Mouse (Mus musculus) limb, embryonic 11.5 days (tissue): ENCODE results near the gene Ang. TPM values are rescaled to one million over a fixed set of nuclear protein-coding genes. Genes with fewer than 3 reads are reported as not detected.

Source experiments
- ATAC-seq: fragments of 200-750 bp; cut with Nextera tagmentation; 2 replicates; pipeline ENCODE4 v1.8.0; 2017; ENCODE audit warnings: low read depth; ENCODE audit not compliant: insufficient number of reproducible peaks, low FRiP score, low TSS enrichment
- DNase-seq: peaks from one replicate; pipeline ENCODE4 v3.0.0-alpha.2; 2015; ENCODE audit warnings: low spot score
- H3K27ac ChIP-seq: fragments of 300-500 bp; sonication (generic); replicated peaks from 2 replicates; pipeline ENCODE4 v1.5.1; 2014; ENCODE audit warnings: low read depth, mild to moderate bottlenecking, low read length
- H3K27me3 ChIP-seq: fragments of 300-500 bp; sonication (generic); 2 replicates; pipeline ENCODE4 v1.6.1; 2014; ENCODE audit warnings: mild to moderate bottlenecking, low read length, mixed read lengths; ENCODE audit not compliant: control insufficient read depth, insufficient read depth
- H3K36me3 ChIP-seq: fragments of 300-500 bp; sonication (generic); 2 replicates; pipeline ENCODE4 v1.6.1; 2014; ENCODE audit warnings: mild to moderate bottlenecking, low read length, moderate library complexity, mixed read lengths; ENCODE audit not compliant: control insufficient read depth, insufficient read depth
- H3K4me1 ChIP-seq: fragments of 300-500 bp; sonication (generic); 2 replicates; pipeline ENCODE4 v1.6.1; 2014; ENCODE audit warnings: low read length, mixed read lengths; ENCODE audit not compliant: control insufficient read depth, insufficient read depth
- H3K4me2 ChIP-seq: fragments of 300-500 bp; sonication (generic); 2 replicates; pipeline ENCODE4 v1.6.1; 2014; ENCODE audit warnings: low read depth, mild to moderate bottlenecking, moderate library complexity; ENCODE audit not compliant: severe bottlenecking
- H3K4me3 ChIP-seq: fragments of 300-500 bp; sonication (generic); 2 replicates; pipeline ENCODE4 v1.5.1; 2014; ENCODE audit warnings: low read depth, low read length
- H3K9ac ChIP-seq: fragments of 300-500 bp; sonication (generic); 2 replicates; pipeline ENCODE4 v1.6.1; 2014; ENCODE audit warnings: mild to moderate bottlenecking, low read length
- H3K9me3 ChIP-seq: fragments of 300-500 bp; sonication (generic); 2 replicates; pipeline ENCODE4 v1.6.1; 2016; ENCODE audit warnings: low read length; ENCODE audit not compliant: control insufficient read depth
- WGBS: fragments of 180-500 bp; shearing (Covaris S2); extraction: QIAGEN DNeasy Blood & Tissue Kit; methylation state at CpG from one replicate; pipeline ENCODE4 v1.1.7; 2014; 5-methylcytosine and 5-hydroxymethylcytosine counted together
- polyA plus RNA-seq: library from polyadenylated mRNA; unstranded; fragments of >200 nt; fragmentation: Nextera tagmentation; extraction: Ambion mirVana; gene quantifications from 2 replicates; pipeline ENCODE4 v1.2.1, GENCODE M21; 2014

Ang gene
- polyA plus RNA-seq, 1 experiment from 2014 or later = 2.2 TPM

- H3K36me3 ChIP-seq = no peaks in the 10 kb centered on the region
- WGBS = 96% methylated on average over 4 of the region's 4 CpGs
- H3K4me2 ChIP-seq = no peak overlapping the region
- DNase-seq (no peak), ATAC-seq (no peak)
- no peaks in the 10 kb centered on the region for H3K4me1 ChIP-seq
- no peak overlapping the region for H3K27ac ChIP-seq
- no peaks in the 10 kb centered on the region for H3K27me3 ChIP-seq
- no peak overlapping the region for H3K9ac ChIP-seq
- H3K4me3 ChIP-seq = no peak overlapping the region
- no peaks in the 10 kb centered on the region for H3K9me3 ChIP-seq
These were observed 53.5 kb downstream of the Ang start for GRCm38 (mm10) chr14:51144451-51144850.

- H3K9me3 ChIP-seq = no peaks in the 10 kb centered on the region
- no peaks in the 10 kb centered on the region for H3K27me3 ChIP-seq
- 84% methylated on average over 6 of the region's 6 CpGs for WGBS
- ATAC-seq = no peak
- H3K36me3 ChIP-seq = no peaks in the 10 kb centered on the region
- DNase-seq = no peak
- no peaks in the 10 kb centered on the region for H3K4me1 ChIP-seq
- no peak overlapping the region for H3K9ac ChIP-seq
- no peak overlapping the region for H3K4me2 ChIP-seq
- H3K4me3 ChIP-seq = no peak overlapping the region
- H3K27ac ChIP-seq = no peak overlapping the region
These were observed 54.6 kb downstream of the Ang start for GRCm38 (mm10) chr14:51145521-51145920.

- DNase-seq = no peak
- no peak within 1 kb of the TSS for H3K4me3 ChIP-seq
- H3K36me3 ChIP-seq = no peaks in the 10 kb centered on the region
- no peak within 1 kb of the TSS for H3K4me2 ChIP-seq
- no peak for ATAC-seq
- H3K27ac ChIP-seq = no peak within 1 kb of the TSS
- H3K27me3 ChIP-seq = no peaks in the 10 kb centered on the region
- WGBS = 68% methylated on average over 2 of the region's 2 CpGs
- no peaks in the 10 kb centered on the region for H3K4me1 ChIP-seq
- H3K9me3 ChIP-seq = no peaks in the 10 kb centered on the region
- H3K9ac ChIP-seq = no peak within 1 kb of the TSS
These were observed 55.7 kb downstream of the Ang start, which contains the start of gene Rnase1 for GRCm38 (mm10) chr14:51146685-51147084. Gene Rnase1, minus strand, starts transcription at chr14:51146785.

GRCm38 (mm10) chr14:51148006-51148405 is 57.1 kb downstream of the Ang start:
- ATAC-seq (no peak), DNase-seq (no peak)
- no peaks in the 10 kb centered on the region for H3K36me3 ChIP-seq
- H3K27me3 ChIP-seq = no peaks in the 10 kb centered on the region
- H3K9me3 ChIP-seq = no peaks in the 10 kb centered on the region
- no peak overlapping the region for H3K9ac ChIP-seq
- H3K27ac ChIP-seq = no peak overlapping the region
- WGBS = 65% methylated on average over 3 of the region's 3 CpGs
- H3K4me1 ChIP-seq = no peaks in the 10 kb centered on the region
- H3K4me3 ChIP-seq = no peak overlapping the region
- no peak overlapping the region for H3K4me2 ChIP-seq

- H3K27me3 ChIP-seq = no peaks in the 10 kb centered on the region
- H3K4me3 ChIP-seq = no peak overlapping the region
- H3K27ac ChIP-seq = no peak overlapping the region
- DNase-seq = no peak
- H3K36me3 ChIP-seq = no peaks in the 10 kb centered on the region
- H3K4me1 ChIP-seq = no peaks in the 10 kb centered on the region
- H3K9me3 ChIP-seq = no peaks in the 10 kb centered on the region
- no peak overlapping the region for H3K4me2 ChIP-seq
- ATAC-seq = no peak
- H3K9ac ChIP-seq = no peak overlapping the region
- 28% methylated on average over 5 of the region's 5 CpGs for WGBS
These were observed 58.2 kb downstream of the Ang start for GRCm38 (mm10) chr14:51149164-51149563.

GRCm38 (mm10) chr14:51150206-51150831 is 59.4 kb downstream of the Ang start:
- H3K36me3 ChIP-seq = no peaks in the 10 kb centered on the region
- 89% methylated on average over 3 of the region's 3 CpGs for WGBS
- ATAC-seq (no peak), DNase-seq (no peak)
- no peak overlapping the region for H3K4me2 ChIP-seq
- H3K4me1 ChIP-seq = no peaks in the 10 kb centered on the region
- H3K27me3 ChIP-seq = no peaks in the 10 kb centered on the region
- no peaks in the 10 kb centered on the region for H3K9me3 ChIP-seq
- H3K9ac ChIP-seq = no peak overlapping the region
- no peak overlapping the region for H3K4me3 ChIP-seq
- H3K27ac ChIP-seq = no peak overlapping the region

Other genes with a start within 250 kb of the Ang start
- 5.2 and 6.2 TPM in 2 replicates for gene Tep1, start 220.6 kb upstream of the Ang start, polyA plus RNA-seq
- 0.08 TPM in 1 of 2 replicates, not detected in the other for gene Klhl33, start 193.6 kb upstream of the Ang start, polyA plus RNA-seq
- gene Osgep, start 166.3 kb upstream of the Ang start, polyA plus RNA-seq = 173 and 186 TPM in 2 replicates
- 447 and 466 TPM in 2 replicates for gene Apex1, start 166.2 kb upstream of the Ang start, polyA plus RNA-seq
- gene Pip4p1, start 160.3 kb upstream of the Ang start, polyA plus RNA-seq = 47.3 and 52.8 TPM in 2 replicates
- gene Pnp, start 160.1 kb upstream of the Ang start, polyA plus RNA-seq = 78.4 and 86.1 TPM in 2 replicates
- not detected in 2 replicates for gene Gm49342, start 146.6 kb upstream of the Ang start, polyA plus RNA-seq
- gene Pnp2, start 135.2 kb upstream of the Ang start, polyA plus RNA-seq = 0.34 and 0.84 TPM in 2 replicates
- not detected in 2 replicates for gene Rnase10, start 83.4 kb upstream of the Ang start, polyA plus RNA-seq
- gene Rnase9, start 49.3 kb upstream of the Ang start, polyA plus RNA-seq = not detected in 2 replicates
- not detected in 2 replicates for gene Rnase11, start 41.0 kb upstream of the Ang start, polyA plus RNA-seq
- gene Rnase12, start 33.5 kb upstream of the Ang start, polyA plus RNA-seq = not detected in 2 replicates
- not detected in 2 replicates for gene Olfr750, start 16.7 kb upstream of the Ang start, polyA plus RNA-seq
- gene Rnase4, start 73 bp upstream of the Ang start, polyA plus RNA-seq = 7.1 and 8.8 TPM in 2 replicates
- gene Eddm3b, start 23.3 kb downstream of the Ang start, polyA plus RNA-seq = not detected in 2 replicates
- gene Rnase6, start 32.8 kb downstream of the Ang start, polyA plus RNA-seq = 0.20 and 0.41 TPM in 2 replicates
- gene Rnase1, start 55.6 kb downstream of the Ang start, polyA plus RNA-seq = 0.20 TPM in 1 of 2 replicates, not detected in the other
- not detected in 2 replicates for gene Rnase2b, start 71.1 kb downstream of the Ang start, polyA plus RNA-seq
- gene Ang2, start 108.0 kb downstream of the Ang start, polyA plus RNA-seq = not detected in 2 replicates
- gene Ear14, start 112.2 kb downstream of the Ang start, polyA plus RNA-seq = not detected in 2 replicates
- gene Rnase2a, start 165.0 kb downstream of the Ang start, polyA plus RNA-seq = not detected in 2 replicates